Mouse (Mus musculus): ENCODE data around the gene Acsl1.

- TF ChIP-seq GATA1 (IDR thresholded peaks at IDR 0.05; ENCODE audit: borderline replicate concordance, low read length), result no peak
- TF ChIP-seq FLI1 (IDR thresholded peaks at IDR 0.05; ENCODE audit: low read length), result no peak
Observed at GRCm38 (mm10) chr8:46543662-46544061, 72.8 kb downstream of the Acsl1 start.
